Mouse (Mus musculus): ENCODE results near the gene Fam3c. TPM values are rescaled to one million over a fixed set of nuclear protein-coding genes. Genes with fewer than 3 reads are reported as not detected.
A peak's percentile ranks its signal among the peaks of the same experiment; 100 is the strongest.

The Fam3c gene
- polyA plus RNA-seq, 1 experiment from 2014 or later, result 33.7 TPM

GRCm38 (mm10) chr6:22361941-22362340 lies 5.9 kb upstream of the Fam3c start:
- no peak overlapping the region for H3K4me2 ChIP-seq
- 0 out of 2 replicates have a peak, but pooled peaks cover 2% of the 10 kb centered on the region for H3K4me1 ChIP-seq (replicated peaks; ENCODE audit: control insufficient read depth, insufficient read depth, low read length)
- H3K9me3 ChIP-seq (ENCODE audit: control insufficient read depth, low read length), result no peaks in the 10 kb centered on the region
- WGBS, result 68% methylated on average over 3 of the region's 3 CpGs
- H3K27ac ChIP-seq (ENCODE audit: low read depth, low read length), result no peak overlapping the region
- DNase-seq (ENCODE audit: low spot score) (no peak), ATAC-seq (replicated peaks; ENCODE audit: low FRiP score) (no peak)
- H3K27me3 ChIP-seq (replicated peaks; ENCODE audit: control insufficient read depth, insufficient read depth, low read length), result no peaks in the 10 kb centered on the region
- H3K9ac ChIP-seq (ENCODE audit: low read depth, low read length), result no peak overlapping the region
- H3K4me3 ChIP-seq (ENCODE audit: low read depth, low read length), result no peak overlapping the region
- no peaks in the 10 kb centered on the region for H3K36me3 ChIP-seq (ENCODE audit: control insufficient read depth, insufficient read depth, low read length)

- no peaks in the 10 kb centered on the region for H3K36me3 ChIP-seq (ENCODE audit: control insufficient read depth, insufficient read depth, low read length)
- H3K4me3 ChIP-seq (ENCODE audit: low read depth, low read length), result no peak overlapping the region
- H3K9me3 ChIP-seq (ENCODE audit: control insufficient read depth, low read length), result no peaks in the 10 kb centered on the region
- no peak for ATAC-seq (replicated peaks; ENCODE audit: low FRiP score)
- H3K4me1 ChIP-seq (replicated peaks; ENCODE audit: control insufficient read depth, insufficient read depth, low read length), result peaks cover 8% of the 10 kb centered on the region
- 47% methylated on average over 1 of the region's 1 CpGs for WGBS
- no peak overlapping the region for H3K9ac ChIP-seq (ENCODE audit: low read depth, low read length)
- DNase-seq (ENCODE audit: low spot score), result no peak
- no peak overlapping the region for H3K27ac ChIP-seq (ENCODE audit: low read depth, low read length)
- no peaks in the 10 kb centered on the region for H3K27me3 ChIP-seq (replicated peaks; ENCODE audit: control insufficient read depth, insufficient read depth, low read length)
- no peak overlapping the region for H3K4me2 ChIP-seq
These were observed 3.0 kb upstream of the Fam3c start for GRCm38 (mm10) chr6:22359019-22359418.

GRCm38 (mm10) chr6:22357351-22357750 lies 1.3 kb upstream of the Fam3c start:
- no peak overlapping the region for H3K27ac ChIP-seq (ENCODE audit: low read depth, low read length)
- H3K4me1 ChIP-seq (replicated peaks; ENCODE audit: control insufficient read depth, insufficient read depth, low read length), result peaks cover 9% of the 10 kb centered on the region
- no peak overlapping the region for H3K4me3 ChIP-seq (ENCODE audit: low read depth, low read length)
- no peak overlapping the region for H3K9ac ChIP-seq (ENCODE audit: low read depth, low read length)
- 94% methylated on average over 4 of the region's 4 CpGs for WGBS
- no peaks in the 10 kb centered on the region for H3K9me3 ChIP-seq (ENCODE audit: control insufficient read depth, low read length)
- no peaks in the 10 kb centered on the region for H3K36me3 ChIP-seq (ENCODE audit: control insufficient read depth, insufficient read depth, low read length)
- no peak for DNase-seq (ENCODE audit: low spot score)
- H3K4me2 ChIP-seq, result no peak overlapping the region
- ATAC-seq (replicated peaks; ENCODE audit: low FRiP score), result no peak
- no peaks in the 10 kb centered on the region for H3K27me3 ChIP-seq (replicated peaks; ENCODE audit: control insufficient read depth, insufficient read depth, low read length)

- peak overlapping the region; percentile 62 for H3K27ac ChIP-seq (ENCODE audit: low read depth, low read length)
- 2% methylated on average over 46 of the region's 62 CpGs for WGBS
- no peaks in the 10 kb centered on the region for H3K36me3 ChIP-seq (ENCODE audit: control insufficient read depth, insufficient read depth, low read length)
- H3K4me3 ChIP-seq (ENCODE audit: low read depth, low read length), result peak overlapping the region; percentile 81
- peak overlapping the region; percentile 81 for H3K4me2 ChIP-seq
- ATAC-seq (replicated peaks; ENCODE audit: low FRiP score) (no peak; the same call in none of the 2 replicates), DNase-seq (ENCODE audit: low spot score) (no peak)
- H3K27me3 ChIP-seq (replicated peaks; ENCODE audit: control insufficient read depth, insufficient read depth, low read length), result no peaks in the 10 kb centered on the region
- H3K4me1 ChIP-seq (replicated peaks; ENCODE audit: control insufficient read depth, insufficient read depth, low read length), result peaks cover 16% of the 10 kb centered on the region
- peak overlapping the region; percentile 81 for H3K9ac ChIP-seq (ENCODE audit: low read depth, low read length)
- no peaks in the 10 kb centered on the region for H3K9me3 ChIP-seq (ENCODE audit: control insufficient read depth, low read length)
These were observed 502 bp downstream of the Fam3c start for GRCm38 (mm10) chr6:22355396-22356085.

GRCm38 (mm10) chr6:22354675-22355074 lies 1.4 kb downstream of the Fam3c start:
- peaks cover 25% of the 10 kb centered on the region for H3K4me1 ChIP-seq (replicated peaks; ENCODE audit: control insufficient read depth, insufficient read depth, low read length)
- no peaks in the 10 kb centered on the region for H3K27me3 ChIP-seq (replicated peaks; ENCODE audit: control insufficient read depth, insufficient read depth, low read length)
- WGBS, result 84% methylated on average over 7 of the region's 7 CpGs
- no peaks in the 10 kb centered on the region for H3K9me3 ChIP-seq (ENCODE audit: control insufficient read depth, low read length)
- DNase-seq (ENCODE audit: low spot score) (no peak), ATAC-seq (replicated peaks; ENCODE audit: low FRiP score) (no peak)
- H3K36me3 ChIP-seq (ENCODE audit: control insufficient read depth, insufficient read depth, low read length), result no peaks in the 10 kb centered on the region
- no peak overlapping the region for H3K9ac ChIP-seq (ENCODE audit: low read depth, low read length)
- peak overlapping the region; percentile 81; the same call in 1 of the 2 replicates for H3K4me3 ChIP-seq (ENCODE audit: low read depth, low read length)
- H3K27ac ChIP-seq (ENCODE audit: low read depth, low read length), result no peak overlapping the region
- H3K4me2 ChIP-seq, result peak overlapping the region; percentile 81

- Histone ChIP-seq H3K9ac (ENCODE audit: low read depth, low read length) (no peak overlapping the region), H3K27ac (ENCODE audit: low read depth, low read length) (no peak overlapping the region), H3K4me1 (replicated peaks; ENCODE audit: control insufficient read depth, insufficient read depth, low read length) (peaks cover 27% of the 10 kb centered on the region), H3K4me2 (no peak overlapping the region), H3K36me3 (ENCODE audit: control insufficient read depth, insufficient read depth, low read length) (no peaks in the 10 kb centered on the region), H3K4me3 (ENCODE audit: low read depth, low read length) (no peak overlapping the region), H3K9me3 (ENCODE audit: control insufficient read depth, low read length) (no peaks in the 10 kb centered on the region), H3K27me3 (replicated peaks; ENCODE audit: control insufficient read depth, insufficient read depth, low read length) (no peaks in the 10 kb centered on the region)
- 53% methylated on average over 1 of the region's 1 CpGs for WGBS
- ATAC-seq (replicated peaks; ENCODE audit: low FRiP score) (no peak), DNase-seq (ENCODE audit: low spot score) (no peak)
These were observed 2.0 kb downstream of the Fam3c start for GRCm38 (mm10) chr6:22354031-22354430.

- no peak for ATAC-seq (replicated peaks; ENCODE audit: low FRiP score)
- Histone ChIP-seq H3K4me1 (replicated peaks; ENCODE audit: control insufficient read depth, insufficient read depth, low read length) (peaks cover 27% of the 10 kb centered on the region), H3K4me2 (no peak overlapping the region)
These were observed 4.5 kb downstream of the Fam3c start for GRCm38 (mm10) chr6:22351551-22351950.

GRCm38 (mm10) chr6:22350239-22350571 lies 5.8 kb downstream of the Fam3c start:
- H3K36me3 ChIP-seq (ENCODE audit: control insufficient read depth, insufficient read depth, low read length), result no peaks in the 10 kb centered on the region
- 34% methylated on average over 4 of the region's 4 CpGs for WGBS
- H3K27me3 ChIP-seq (replicated peaks; ENCODE audit: control insufficient read depth, insufficient read depth, low read length), result no peaks in the 10 kb centered on the region
- 0 out of 2 replicates have a peak, but pooled peaks have one; percentile 29 for ATAC-seq (replicated peaks; ENCODE audit: low FRiP score)
- peaks cover 31% of the 10 kb centered on the region for H3K4me1 ChIP-seq (replicated peaks; ENCODE audit: control insufficient read depth, insufficient read depth, low read length)
- H3K9ac ChIP-seq (ENCODE audit: low read depth, low read length), result no peak overlapping the region
- DNase-seq (ENCODE audit: low spot score), result no peak
- no peak overlapping the region for H3K4me2 ChIP-seq
- H3K4me3 ChIP-seq (ENCODE audit: low read depth, low read length), result no peak overlapping the region
- H3K27ac ChIP-seq (ENCODE audit: low read depth, low read length), result peak overlapping the region; percentile 21
- H3K9me3 ChIP-seq (ENCODE audit: control insufficient read depth, low read length), result no peaks in the 10 kb centered on the region

More at GRCm38 (mm10) chr6:22351551-22351950, 4.5 kb downstream of the Fam3c start:
- no peaks in the 10 kb centered on the region for H3K9me3 ChIP-seq (ENCODE audit: control insufficient read depth, low read length)
- no peak overlapping the region for H3K4me3 ChIP-seq (ENCODE audit: low read depth, low read length)
- H3K36me3 ChIP-seq (ENCODE audit: control insufficient read depth, insufficient read depth, low read length), result no peaks in the 10 kb centered on the region
- no peak overlapping the region for H3K9ac ChIP-seq (ENCODE audit: low read depth, low read length)
- WGBS, result 65% methylated on average over 9 of the region's 9 CpGs
- DNase-seq (ENCODE audit: low spot score), result no peak
- H3K27ac ChIP-seq (ENCODE audit: low read depth, low read length), result no peak overlapping the region
- no peaks in the 10 kb centered on the region for H3K27me3 ChIP-seq (replicated peaks; ENCODE audit: control insufficient read depth, insufficient read depth, low read length)

All from liver, embryonic 11.5 days (tissue).